Mouse (Mus musculus) ovary, postnatal 10 days (tissue): ENCODE data around the gene Mst1r.

Source experiments
- DNase-seq: peaks from one replicate; pipeline ENCODE4 v3.0.0; 2022; ENCODE audit warnings: low spot score

Gene Mst1r

GRCm38 (mm10) chr9:107914764-107915420 is 8.2 kb downstream of the Mst1r start:
- DNase-seq = no peak

DNA sequence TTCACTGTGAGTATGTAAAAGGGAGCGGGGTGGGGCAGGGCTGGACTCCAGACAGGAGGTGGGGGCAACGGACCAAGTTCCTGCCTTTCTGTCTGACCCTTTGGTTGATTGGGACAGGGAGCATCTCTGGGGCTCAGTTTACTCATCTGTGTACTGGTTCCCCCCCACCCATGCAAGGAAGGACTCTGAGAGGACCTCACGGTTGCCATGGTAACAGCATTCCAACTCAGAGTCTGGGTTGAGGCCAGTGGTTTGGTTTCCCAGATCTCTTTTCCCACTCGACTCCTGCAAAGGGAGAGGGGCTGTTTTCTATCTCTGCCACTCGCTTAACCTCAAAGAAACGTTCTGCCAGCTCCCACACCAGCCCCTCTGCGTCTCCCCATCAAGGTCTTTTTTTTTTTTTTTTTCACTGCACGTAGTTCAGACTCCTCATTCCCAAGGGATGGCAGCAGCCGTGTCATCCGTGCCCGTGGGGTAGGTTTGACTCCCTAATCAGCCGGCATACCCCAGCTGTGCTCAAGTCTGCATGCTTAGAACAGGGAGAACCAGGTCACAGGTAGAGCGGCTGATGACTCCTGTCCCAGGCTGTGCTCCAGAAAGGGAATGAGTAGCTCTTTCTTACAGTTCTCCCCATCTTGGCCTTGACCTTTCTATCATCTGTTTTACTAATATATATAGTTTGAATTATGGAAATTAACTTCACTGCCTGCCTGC is 11.4 kb downstream of the Mst1r start:
- DNase-seq = no peak

DNA sequence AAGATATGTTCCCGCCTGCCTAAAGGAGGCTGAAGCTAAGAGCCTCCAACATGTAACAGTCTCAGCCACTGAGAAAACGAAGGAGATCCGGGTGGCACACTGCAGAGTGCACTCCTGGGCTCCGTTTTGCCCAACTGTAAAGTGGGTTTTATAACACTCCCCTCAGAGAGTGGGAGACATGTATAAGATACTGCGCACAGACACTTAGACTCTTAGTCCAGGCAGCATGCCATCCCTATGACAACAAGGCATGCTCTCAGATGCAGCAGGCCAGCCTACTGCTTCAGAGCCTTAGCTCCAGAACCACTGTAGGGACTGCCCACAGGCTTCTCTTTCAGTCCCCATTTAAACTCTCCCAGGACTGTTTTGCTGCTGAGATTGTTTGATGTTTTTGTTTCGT is 12.2 kb downstream of the Mst1r start:
- DNase-seq = no peak

DNA sequence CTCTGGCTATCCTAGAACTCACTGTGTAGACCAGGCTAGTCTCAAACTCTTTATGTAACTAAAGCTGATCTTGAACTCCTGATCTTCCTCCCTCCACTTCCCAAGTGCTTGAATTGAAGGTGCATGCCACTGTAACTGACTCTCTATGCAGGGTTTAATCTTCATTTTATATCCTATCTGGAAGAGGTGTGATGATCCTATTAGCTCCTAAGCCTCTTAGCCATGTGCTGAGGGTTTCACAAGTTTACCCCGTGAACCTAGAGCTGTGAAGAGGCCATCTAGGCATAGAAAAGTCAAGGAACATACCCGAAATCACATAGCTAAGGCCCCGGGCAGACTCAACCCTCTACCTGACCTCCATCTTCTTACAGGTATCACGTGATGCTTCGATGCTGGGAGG is 12.8 kb downstream of the Mst1r start:
- no peak for DNase-seq

GRCm38 (mm10) chr9:107923021-107923420 is 16.3 kb downstream of the Mst1r start:
- DNase-seq = no peak

- no peak for DNase-seq
These were observed 17.3 kb downstream of the Mst1r start for GRCm38 (mm10) chr9:107923956-107924355.

GRCm38 (mm10) chr9:107925251-107925650 is 18.6 kb downstream of the Mst1r start:
- DNase-seq = no peak

DNA sequence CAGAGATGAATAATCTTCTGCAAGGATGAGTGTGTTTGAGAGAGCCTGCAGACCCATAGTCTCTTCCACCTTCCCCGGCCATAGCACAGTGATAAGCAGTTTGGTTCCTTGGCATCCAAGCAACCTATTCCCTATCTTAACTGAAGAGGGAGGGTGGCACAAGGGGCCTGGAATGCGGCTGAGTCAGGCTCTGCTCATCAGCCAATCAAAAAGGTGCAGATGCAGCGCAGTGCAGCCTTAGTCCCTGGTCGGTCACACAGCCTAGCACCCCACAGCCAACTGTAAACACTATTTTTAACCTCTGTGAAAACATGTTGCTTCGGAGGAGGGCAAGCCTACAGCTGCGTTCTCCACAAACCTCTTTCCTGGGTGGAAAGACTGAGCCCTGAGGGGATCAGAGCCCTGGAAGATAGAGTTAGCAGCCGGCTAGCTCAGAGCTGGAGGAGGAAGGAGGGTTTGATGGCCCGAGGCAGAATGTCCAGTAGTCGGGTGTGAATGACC is 20.3 kb downstream of the Mst1r start:
- no peak for DNase-seq

- no peak for DNase-seq
These were observed 21.1 kb downstream of the Mst1r start for GRCm38 (mm10) chr9:107927749-107928148.

DNA sequence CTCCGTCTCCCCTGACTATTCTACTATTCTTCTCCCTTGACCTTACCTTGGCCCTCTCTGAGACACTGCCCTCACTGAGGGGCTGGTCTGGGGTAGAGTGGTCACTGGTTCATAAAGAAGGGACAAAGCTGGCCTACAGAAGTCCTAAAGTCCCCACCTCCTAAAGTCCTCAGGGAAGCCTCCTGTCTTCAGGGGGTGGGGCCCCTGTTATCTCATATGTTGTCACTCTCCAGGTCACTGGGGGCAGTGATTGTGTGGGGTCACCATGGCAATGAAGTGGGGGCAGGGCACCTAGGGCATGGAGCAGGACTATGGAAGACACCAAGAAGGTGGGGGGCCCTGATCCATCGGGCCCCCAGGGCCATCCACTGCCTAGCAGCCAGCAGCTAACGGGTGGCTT is 21.5 kb downstream of the Mst1r start, which contains the start of gene Actl11:
Actl11 (plus strand) TSS at position 301 of the 400 bp plus-strand sequence.
- DNase-seq = no peak

GRCm38 (mm10) chr9:107932221-107932620 is 25.5 kb downstream of the Mst1r start:
- DNase-seq = no peak

- DNase-seq = no peak
These were observed 27.5 kb downstream of the Mst1r start for GRCm38 (mm10) chr9:107934146-107934545.

DNA sequence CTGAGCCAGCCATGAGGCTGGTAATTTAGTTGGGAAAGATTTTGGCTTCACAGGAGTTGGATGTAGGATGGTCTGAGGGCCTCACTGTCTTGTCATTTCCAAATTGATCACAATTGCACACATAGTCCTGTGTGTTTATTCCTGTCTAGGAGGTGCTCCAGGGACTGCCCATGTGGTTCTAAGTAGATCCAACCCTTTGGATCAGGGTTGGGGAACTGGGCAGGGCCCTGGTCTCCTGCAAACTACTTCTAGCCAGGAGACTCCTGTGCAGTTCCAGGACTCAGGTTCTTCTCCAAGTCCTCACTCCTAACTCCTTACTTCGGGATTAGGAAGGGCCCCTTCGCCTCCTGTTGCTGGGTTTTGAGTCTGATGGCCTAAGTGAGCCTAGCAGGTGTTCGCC is 28.7 kb downstream of the Mst1r start, which contains the start of gene Camkv:
Camkv (plus strand) TSS at position 301 of the 400 bp plus-strand sequence.
- DNase-seq = no peak

DNA sequence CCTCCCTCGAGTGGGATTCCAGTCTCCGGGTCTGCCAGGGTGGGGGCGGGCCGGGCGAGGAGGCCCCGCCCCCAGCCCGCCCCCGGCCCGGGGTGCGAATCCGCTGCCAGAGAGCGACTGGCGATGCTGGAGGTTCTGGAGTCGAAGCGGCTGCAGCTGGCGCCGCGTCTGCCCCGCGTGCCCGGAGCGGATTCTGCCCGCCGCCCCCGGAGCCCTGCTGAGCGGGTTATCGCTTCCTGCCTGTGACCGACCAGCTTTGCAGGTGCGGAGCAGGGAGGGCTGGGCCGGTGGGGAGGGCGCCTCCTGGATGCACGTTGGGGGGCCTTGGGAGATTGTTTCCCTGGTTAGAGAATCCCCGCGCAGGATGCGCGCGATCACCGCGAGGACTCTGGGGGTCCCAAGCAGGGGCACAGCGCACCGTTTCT is 29.1 kb downstream of the Mst1r start:
- no peak for DNase-seq

GRCm38 (mm10) chr9:107936215-107936822 is 29.6 kb downstream of the Mst1r start:
- DNase-seq = no peak

- DNase-seq = no peak
These were observed 30.2 kb downstream of the Mst1r start for GRCm38 (mm10) chr9:107936831-107937230.

- no peak for DNase-seq
These were observed 40.8 kb downstream of the Mst1r start for GRCm38 (mm10) chr9:107947241-107948194.

GRCm38 (mm10) chr9:107949184-107949921 is 42.7 kb downstream of the Mst1r start:
- DNase-seq = no peak

- DNase-seq = no peak
These were observed 43.2 kb downstream of the Mst1r start, which contains the start of gene Traip for GRCm38 (mm10) chr9:107949922-107950235. Traip (plus strand) TSS chr9:107950136.

- peak; percentile 67 for DNase-seq
These were observed 44.0 kb downstream of the Mst1r start for GRCm38 (mm10) chr9:107950460-107951355.
